Mouse (Mus musculus): ENCODE measurements around the gene Mbnl1. TPM values are rescaled to one million over a fixed set of nuclear protein-coding genes. Genes with fewer than 3 reads are reported as not detected.

Mbnl1 gene
- polyA plus RNA-seq, 1 experiment from 2014 or later: 113 TPM

DNA sequence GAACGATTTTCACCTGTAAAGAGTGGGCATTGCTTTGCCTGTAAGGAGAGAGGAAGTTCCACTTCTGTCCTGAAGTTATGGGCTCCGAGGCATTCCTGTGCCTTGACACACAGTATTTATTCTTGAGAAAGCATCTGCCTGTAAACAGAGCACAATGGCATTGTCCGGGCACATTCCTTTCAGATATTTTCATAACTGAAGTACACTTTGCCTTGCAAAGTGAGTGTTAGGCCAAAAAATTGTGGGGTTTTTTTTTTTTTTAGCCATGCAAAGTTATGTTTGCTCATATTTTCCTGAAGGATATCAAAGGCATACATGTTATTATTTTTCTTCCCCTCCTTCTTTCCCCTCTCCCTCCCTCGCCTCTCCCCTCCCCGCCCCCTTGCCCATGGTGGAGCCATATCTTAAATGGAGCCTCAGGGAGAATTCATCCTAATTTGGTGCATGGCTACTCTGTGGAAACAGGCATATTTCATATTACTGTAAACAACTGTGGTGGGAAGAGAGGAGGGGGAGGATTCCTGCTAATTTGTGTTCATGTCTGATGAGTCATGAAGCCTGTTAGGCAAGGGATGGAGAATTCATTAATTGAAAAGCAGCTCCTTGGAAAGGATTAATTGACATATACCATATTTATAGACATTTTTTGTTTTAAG is 32.3 kb downstream of the Mbnl1 start:
- no peaks in the 10 kb centered on the region for H3K27me3 ChIP-seq (replicated peaks; ENCODE audit: control insufficient read depth, insufficient read depth, low read length)
- H3K9ac ChIP-seq (ENCODE audit: low read depth, low read length): peak overlapping the region; percentile 5; the same call in 1 of the 2 replicates
- 59% methylated on average over 5 of the region's 5 CpGs for WGBS
- H3K27ac ChIP-seq (replicated peaks; ENCODE audit: low read depth, low read length): no peak overlapping the region; the same call in 1 of the 2 replicates
- no peak overlapping the region for H3K4me3 ChIP-seq (ENCODE audit: low read depth, low read length)
- H3K4me2 ChIP-seq (ENCODE audit: low read depth, low read length): peak overlapping the region; percentile 25; the same call in 1 of the 2 replicates
- ATAC-seq (ENCODE audit: low read depth) (no peak), DNase-seq (ENCODE audit: low spot score) (no peak)
- no peaks in the 10 kb centered on the region for H3K36me3 ChIP-seq (ENCODE audit: control insufficient read depth, insufficient read depth, low read length)
- peaks cover 30% of the 10 kb centered on the region for H3K4me1 ChIP-seq (ENCODE audit: control insufficient read depth, insufficient read depth, low read length)
- no peaks in the 10 kb centered on the region for H3K9me3 ChIP-seq (ENCODE audit: control insufficient read depth, low read length)

DNA sequence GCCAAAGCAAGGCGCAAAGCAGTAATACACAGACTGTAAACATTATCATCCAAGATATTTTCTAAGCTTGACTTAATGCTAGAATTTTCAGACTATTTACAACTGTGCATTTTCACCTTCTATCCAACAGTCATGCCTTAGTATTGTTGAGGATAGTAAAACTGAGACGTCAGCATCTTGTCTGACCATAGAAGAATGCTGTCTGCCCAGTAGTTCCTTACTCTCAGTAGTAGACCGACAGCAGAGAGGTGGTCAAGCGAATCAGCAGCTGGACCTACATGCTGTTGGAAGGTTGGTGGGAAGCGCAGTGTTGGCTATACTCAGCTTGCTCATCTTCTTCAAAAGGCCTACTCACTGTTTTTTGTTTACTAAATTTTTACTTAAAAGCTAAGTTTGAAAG is 34.2 kb downstream of the Mbnl1 start:
- Histone ChIP-seq H3K36me3 (ENCODE audit: control insufficient read depth, insufficient read depth, low read length) (no peaks in the 10 kb centered on the region), H3K27ac (replicated peaks; ENCODE audit: low read depth, low read length) (no peak overlapping the region), H3K4me2 (ENCODE audit: low read depth, low read length) (no peak overlapping the region), H3K27me3 (replicated peaks; ENCODE audit: control insufficient read depth, insufficient read depth, low read length) (no peaks in the 10 kb centered on the region), H3K4me1 (ENCODE audit: control insufficient read depth, insufficient read depth, low read length) (peaks cover 34% of the 10 kb centered on the region), H3K9ac (ENCODE audit: low read depth, low read length) (no peak overlapping the region), H3K9me3 (ENCODE audit: control insufficient read depth, low read length) (no peaks in the 10 kb centered on the region), H3K4me3 (ENCODE audit: low read depth, low read length) (no peak overlapping the region)
- DNase-seq (ENCODE audit: low spot score) (no peak), ATAC-seq (ENCODE audit: low read depth) (no peak)
- 78% methylated on average over 5 of the region's 5 CpGs for WGBS

DNA sequence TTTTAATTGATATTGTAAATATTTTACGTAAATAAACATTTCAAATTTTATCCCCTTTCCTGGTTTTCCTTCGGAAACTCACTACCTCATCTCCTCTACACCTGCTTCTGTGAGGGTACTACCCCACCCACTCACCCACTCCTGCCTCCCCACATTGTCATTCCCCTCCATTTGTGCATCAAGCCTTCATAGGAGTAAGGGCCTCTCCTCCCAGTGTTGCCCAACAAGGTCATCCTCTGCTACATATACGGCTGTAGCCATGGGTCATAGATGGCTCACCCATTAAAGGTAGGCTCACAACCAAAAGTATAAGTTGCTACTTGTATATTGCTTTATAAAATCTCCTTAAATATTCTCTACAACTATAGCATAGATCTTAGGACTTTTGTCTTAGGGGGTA is 34.9 kb downstream of the Mbnl1 start:
- 91% methylated on average over 3 of the region's 3 CpGs for WGBS
- no peak overlapping the region for H3K27ac ChIP-seq (replicated peaks; ENCODE audit: low read depth, low read length)
- no peak overlapping the region for H3K4me2 ChIP-seq (ENCODE audit: low read depth, low read length)
- no peak overlapping the region for H3K4me3 ChIP-seq (ENCODE audit: low read depth, low read length)
- ATAC-seq (ENCODE audit: low read depth) (no peak), DNase-seq (ENCODE audit: low spot score) (no peak)
- no peaks in the 10 kb centered on the region for H3K27me3 ChIP-seq (replicated peaks; ENCODE audit: control insufficient read depth, insufficient read depth, low read length)
- H3K4me1 ChIP-seq (ENCODE audit: control insufficient read depth, insufficient read depth, low read length): peaks cover 31% of the 10 kb centered on the region
- H3K9me3 ChIP-seq (ENCODE audit: control insufficient read depth, low read length): no peaks in the 10 kb centered on the region
- H3K36me3 ChIP-seq (ENCODE audit: control insufficient read depth, insufficient read depth, low read length): no peaks in the 10 kb centered on the region
- no peak overlapping the region for H3K9ac ChIP-seq (ENCODE audit: low read depth, low read length)

DNA sequence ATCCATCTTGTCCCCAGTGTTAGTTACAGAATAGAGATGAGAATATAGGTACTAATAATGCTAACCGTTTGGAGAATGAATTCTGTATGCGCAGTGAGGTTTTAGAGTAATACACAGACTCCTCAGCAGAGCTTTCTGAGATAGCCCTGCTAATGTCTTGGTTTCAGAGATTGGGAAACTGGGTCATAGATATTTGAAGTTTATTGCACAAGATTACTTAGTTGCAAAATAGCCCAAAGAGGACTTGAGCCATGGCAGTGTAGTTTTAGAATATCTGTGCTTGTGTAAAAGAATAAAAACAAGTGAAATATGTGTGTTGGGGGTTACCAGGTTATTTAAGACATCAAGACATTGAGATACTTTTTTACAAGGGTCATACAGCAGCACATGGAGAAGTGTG is 35.3 kb downstream of the Mbnl1 start:
- Histone ChIP-seq H3K9ac (ENCODE audit: low read depth, low read length) (no peak overlapping the region), H3K27ac (replicated peaks; ENCODE audit: low read depth, low read length) (no peak overlapping the region), H3K27me3 (replicated peaks; ENCODE audit: control insufficient read depth, insufficient read depth, low read length) (no peaks in the 10 kb centered on the region), H3K4me1 (ENCODE audit: control insufficient read depth, insufficient read depth, low read length) (peaks cover 29% of the 10 kb centered on the region), H3K4me2 (ENCODE audit: low read depth, low read length) (no peak overlapping the region), H3K36me3 (ENCODE audit: control insufficient read depth, insufficient read depth, low read length) (no peaks in the 10 kb centered on the region), H3K4me3 (ENCODE audit: low read depth, low read length) (no peak overlapping the region), H3K9me3 (ENCODE audit: control insufficient read depth, low read length) (no peaks in the 10 kb centered on the region)
- 92% methylated on average over 2 of the region's 2 CpGs for WGBS
- DNase-seq (ENCODE audit: low spot score) (no peak), ATAC-seq (ENCODE audit: low read depth) (no peak)

DNA sequence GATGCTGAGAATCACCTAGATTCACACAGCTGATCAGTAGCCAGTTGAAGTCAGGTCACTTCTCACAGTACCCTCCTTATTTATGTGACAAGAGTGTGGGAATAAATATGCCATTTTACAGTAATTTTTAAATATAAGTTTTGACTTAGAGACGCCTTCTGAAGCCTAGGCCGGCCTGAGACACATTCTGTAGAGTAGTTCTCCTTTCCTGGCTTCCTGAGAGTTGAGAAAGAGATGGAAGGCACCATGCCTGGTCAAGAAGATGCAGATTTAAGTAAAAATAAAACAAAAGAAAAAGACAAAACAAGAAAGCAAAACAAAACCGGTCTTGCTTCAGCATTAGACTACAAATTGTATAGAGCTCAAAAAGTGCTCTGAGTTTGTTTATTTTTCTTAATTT is 38.6 kb downstream of the Mbnl1 start:
- Histone ChIP-seq H3K9ac (ENCODE audit: low read depth, low read length) (no peak overlapping the region), H3K4me2 (ENCODE audit: low read depth, low read length) (no peak overlapping the region), H3K9me3 (ENCODE audit: control insufficient read depth, low read length) (no peaks in the 10 kb centered on the region), H3K4me1 (ENCODE audit: control insufficient read depth, insufficient read depth, low read length) (peaks cover 18% of the 10 kb centered on the region; the same call in 1 of the 2 replicates), H3K36me3 (ENCODE audit: control insufficient read depth, insufficient read depth, low read length) (no peaks in the 10 kb centered on the region), H3K27ac (replicated peaks; ENCODE audit: low read depth, low read length) (no peak overlapping the region), H3K4me3 (ENCODE audit: low read depth, low read length) (no peak overlapping the region), H3K27me3 (replicated peaks; ENCODE audit: control insufficient read depth, insufficient read depth, low read length) (no peaks in the 10 kb centered on the region)
- 88% methylated on average over 3 of the region's 3 CpGs for WGBS
- no peak for DNase-seq (ENCODE audit: low spot score)
- ATAC-seq (ENCODE audit: low read depth): no peak

DNA sequence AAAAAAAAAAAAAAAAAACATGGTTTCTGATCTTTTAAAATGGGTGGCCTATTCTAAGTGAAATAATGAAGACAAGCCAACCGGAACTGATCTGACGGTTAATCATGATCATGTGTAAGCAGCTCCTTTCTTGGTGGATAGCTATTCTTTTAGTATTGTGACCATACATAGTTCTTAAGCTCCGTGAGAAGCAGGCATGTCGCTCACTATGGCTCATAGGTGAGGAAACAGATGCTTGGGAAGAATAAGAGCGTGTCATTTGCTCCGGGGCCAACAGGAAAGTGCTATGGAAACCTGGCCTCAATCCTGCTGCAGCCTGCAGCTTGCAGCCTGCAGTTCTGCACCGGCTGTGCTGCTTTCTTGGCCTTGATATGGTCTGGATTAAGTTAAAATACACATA is 40.7 kb downstream of the Mbnl1 start:
- WGBS: 33% methylated on average over 7 of the region's 7 CpGs
- Histone ChIP-seq H3K36me3 (ENCODE audit: control insufficient read depth, insufficient read depth, low read length) (no peaks in the 10 kb centered on the region), H3K27me3 (replicated peaks; ENCODE audit: control insufficient read depth, insufficient read depth, low read length) (no peaks in the 10 kb centered on the region), H3K9ac (ENCODE audit: low read depth, low read length) (no peak overlapping the region), H3K27ac (replicated peaks; ENCODE audit: low read depth, low read length) (no peak overlapping the region), H3K9me3 (ENCODE audit: control insufficient read depth, low read length) (no peaks in the 10 kb centered on the region), H3K4me1 (ENCODE audit: control insufficient read depth, insufficient read depth, low read length) (peaks cover 18% of the 10 kb centered on the region; the same call in 1 of the 2 replicates), H3K4me2 (ENCODE audit: low read depth, low read length) (no peak overlapping the region), H3K4me3 (ENCODE audit: low read depth, low read length) (no peak overlapping the region)
- DNase-seq (ENCODE audit: low spot score) (peak; percentile 45), ATAC-seq (ENCODE audit: low read depth) (no peak)

DNA sequence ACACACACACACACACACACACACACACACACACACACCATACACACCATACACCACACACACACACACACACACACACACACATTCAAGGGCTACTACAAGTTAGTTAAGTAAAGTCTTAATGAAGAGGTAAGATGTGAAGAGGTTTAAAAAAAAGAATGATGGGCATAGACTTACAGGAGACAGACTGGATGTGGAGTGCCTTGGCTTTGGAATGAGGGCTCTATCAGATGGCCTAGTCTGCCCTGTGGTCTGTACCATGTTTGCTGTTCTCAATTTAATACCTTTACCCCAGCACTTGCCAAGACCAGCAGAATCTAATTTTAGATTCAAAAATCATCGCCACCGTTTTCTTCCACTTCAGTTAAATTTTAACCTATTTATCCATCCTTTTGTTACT is 41.1 kb downstream of the Mbnl1 start:
- no peaks in the 10 kb centered on the region for H3K27me3 ChIP-seq (replicated peaks; ENCODE audit: control insufficient read depth, insufficient read depth, low read length)
- ATAC-seq (ENCODE audit: low read depth) (no peak), DNase-seq (ENCODE audit: low spot score) (no peak)
- 65% methylated on average over 2 of the region's 2 CpGs for WGBS
- H3K9me3 ChIP-seq (ENCODE audit: control insufficient read depth, low read length): no peaks in the 10 kb centered on the region
- no peak overlapping the region for H3K4me2 ChIP-seq (ENCODE audit: low read depth, low read length)
- H3K36me3 ChIP-seq (ENCODE audit: control insufficient read depth, insufficient read depth, low read length): no peaks in the 10 kb centered on the region
- H3K4me1 ChIP-seq (ENCODE audit: control insufficient read depth, insufficient read depth, low read length): peaks cover 18% of the 10 kb centered on the region; the same call in 1 of the 2 replicates
- H3K9ac ChIP-seq (ENCODE audit: low read depth, low read length): no peak overlapping the region
- H3K27ac ChIP-seq (replicated peaks; ENCODE audit: low read depth, low read length): no peak overlapping the region
- no peak overlapping the region for H3K4me3 ChIP-seq (ENCODE audit: low read depth, low read length)

DNA sequence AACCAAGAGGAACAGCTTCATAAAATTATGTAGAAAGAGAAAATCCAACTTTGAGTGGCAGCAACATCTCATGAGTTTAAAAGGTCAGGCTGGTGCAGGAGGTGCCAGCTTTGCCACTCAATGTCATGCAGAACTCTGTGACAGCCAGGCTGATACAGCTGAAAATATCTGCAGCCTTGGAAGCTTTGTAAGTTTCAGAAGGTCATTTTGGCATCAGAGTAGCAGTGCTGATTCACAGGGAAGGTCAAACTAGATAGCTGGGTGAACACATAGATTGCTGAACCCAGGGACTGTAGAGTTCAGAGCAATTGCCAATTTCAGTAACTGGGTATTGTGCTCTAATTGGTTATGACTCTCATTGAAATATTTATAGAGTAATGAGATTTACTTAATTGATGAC is 42.8 kb downstream of the Mbnl1 start:
- Histone ChIP-seq H3K4me1 (ENCODE audit: control insufficient read depth, insufficient read depth, low read length) (peaks cover 18% of the 10 kb centered on the region; the same call in 1 of the 2 replicates), H3K27me3 (replicated peaks; ENCODE audit: control insufficient read depth, insufficient read depth, low read length) (no peaks in the 10 kb centered on the region), H3K27ac (replicated peaks; ENCODE audit: low read depth, low read length) (no peak overlapping the region)

DNA sequence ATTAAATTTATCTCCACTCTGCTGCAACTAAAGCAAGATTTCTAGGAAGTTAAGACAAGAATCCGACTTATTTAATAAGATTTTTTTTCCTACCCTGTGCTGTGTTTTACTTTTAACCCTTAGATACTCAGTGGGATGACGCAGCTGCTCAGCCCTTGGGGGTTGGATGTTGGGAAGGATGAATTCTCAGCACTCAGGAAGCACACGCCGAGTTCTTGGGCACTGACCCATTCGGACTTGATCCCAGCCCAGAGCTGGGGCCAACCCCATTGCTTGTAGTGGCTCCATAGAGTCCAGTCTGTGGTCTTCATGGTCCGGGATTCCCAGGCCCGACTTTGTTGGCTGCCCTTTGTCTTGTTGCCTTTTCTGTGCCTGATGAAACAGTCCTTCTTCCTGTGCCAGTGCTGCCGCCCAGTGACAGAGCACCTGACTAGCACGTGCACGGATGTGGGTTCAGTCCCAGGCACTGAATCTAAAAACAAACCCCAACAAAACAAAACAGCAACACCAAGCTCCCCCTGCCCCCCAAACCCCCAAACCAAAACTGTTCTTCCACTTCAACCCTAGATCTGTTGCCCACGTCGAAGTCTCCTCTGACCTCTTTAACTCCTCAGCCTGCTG is 43.5 kb downstream of the Mbnl1 start:
- WGBS: 31% methylated on average over 12 of the region's 12 CpGs
- Histone ChIP-seq H3K36me3 (ENCODE audit: control insufficient read depth, insufficient read depth, low read length) (no peaks in the 10 kb centered on the region), H3K4me2 (ENCODE audit: low read depth, low read length) (no peak overlapping the region)

More for the DNA sequence above, 42.8 kb downstream of the Mbnl1 start:
- ATAC-seq (ENCODE audit: low read depth): no peak
- H3K9me3 ChIP-seq (ENCODE audit: control insufficient read depth, low read length): no peaks in the 10 kb centered on the region
- H3K4me3 ChIP-seq (ENCODE audit: low read depth, low read length): no peak overlapping the region
- H3K9ac ChIP-seq (ENCODE audit: low read depth, low read length): no peak overlapping the region
- DNase-seq (ENCODE audit: low spot score): no peak
- no peaks in the 10 kb centered on the region for H3K36me3 ChIP-seq (ENCODE audit: control insufficient read depth, insufficient read depth, low read length)
- H3K4me2 ChIP-seq (ENCODE audit: low read depth, low read length): no peak overlapping the region

More for the DNA sequence above, 43.5 kb downstream of the Mbnl1 start:
- H3K27ac ChIP-seq (replicated peaks; ENCODE audit: low read depth, low read length): no peak overlapping the region
- H3K4me1 ChIP-seq (ENCODE audit: control insufficient read depth, insufficient read depth, low read length): peaks cover 18% of the 10 kb centered on the region; the same call in 1 of the 2 replicates
- ATAC-seq (ENCODE audit: low read depth): 0 out of 2 replicates have a peak, but pooled peaks have one; percentile 33
- 0 out of 2 replicates have a peak overlapping the region, but pooled peaks have one; percentile 6 for H3K9ac ChIP-seq (ENCODE audit: low read depth, low read length)
- no peaks in the 10 kb centered on the region for H3K9me3 ChIP-seq (ENCODE audit: control insufficient read depth, low read length)
- H3K4me3 ChIP-seq (ENCODE audit: low read depth, low read length): no peak overlapping the region
- peak; percentile 46 for DNase-seq (ENCODE audit: low spot score)
- H3K27me3 ChIP-seq (replicated peaks; ENCODE audit: control insufficient read depth, insufficient read depth, low read length): no peaks in the 10 kb centered on the region
